Mouse (Mus musculus): ENCODE measurements at regions not wholly inside any gene's neighbourhood (a gene's known extent, or its start where the extent isn't known, plus 50 kb on each side); places are given as distances from the start of the nearest gene placed in this dataset.

GRCm38 (mm10) chr5:97296213-97296612 is 96.0 kb downstream of the Naa11 start:
- TF ChIP-seq CTCF (IDR thresholded peaks at IDR 0.05; ENCODE audit: low read depth, low read length) (no peak), GATA2 (IDR thresholded peaks at IDR 0.05; ENCODE audit: borderline replicate concordance, low read depth, low read length) (no peak)

All from G1E (cell line).